Mouse (Mus musculus): ENCODE measurements around the gene Hoxb9. TPM values are rescaled to one million over a fixed set of nuclear protein-coding genes. Genes with fewer than 3 reads are reported as not detected.

Hoxb9 gene
- polyA plus RNA-seq, 2 experiments: 0.01 TPM; not detected in 1

GRCm38 (mm10) chr11:96306908-96307269, 35.6 kb downstream of the Hoxb9 start:
- Histone ChIP-seq H3K4me3 (ENCODE audit: insufficient read depth in 1 of 2, low read depth in 2 of 2, low read length in 2 of 2) (no peak overlapping the region), H3K27ac (no peak overlapping the region), H3K9me3 (ENCODE audit: control insufficient read depth, low read length) (no peaks in the 10 kb centered on the region), H3K27me3 (ENCODE audit: control insufficient read depth, insufficient read depth, low read length) (peaks cover 95% of the 10 kb centered on the region), H3K4me1 (replicated peaks; ENCODE audit: control insufficient read depth in 2 of 2, insufficient read depth in 2 of 2, low read length in 1 of 2) (no peaks in the 10 kb centered on the region), H3K4me2 (ENCODE audit: low read depth) (no peak overlapping the region), H3K36me3 (replicated peaks; ENCODE audit: control insufficient read depth, insufficient read depth, low read depth) (no peaks in the 10 kb centered on the region), H3K9ac (replicated peaks) (no peak overlapping the region)
- ATAC-seq (ENCODE audit: insufficient read depth): no peak
- TF ChIP-seq CTCF (IDR thresholded peaks at IDR 0.05; ENCODE audit: low read depth) (no peak), EP300 (IDR thresholded peaks at IDR 0.05; ENCODE audit: low read depth) (no peak)
- DNase-seq (ENCODE audit: low read depth in 3 of 3, low spot score in 3 of 3): no peak
- WGBS (ENCODE audit: insufficient replicate concordance): 16% methylated on average over 13 of the region's 13 CpGs

GRCm38 (mm10) chr11:96308763-96309162, 37.5 kb downstream of the Hoxb9 start:
- DNase-seq (ENCODE audit: low read depth in 3 of 3, low spot score in 3 of 3): no peak
- H3K4me2 ChIP-seq (ENCODE audit: low read depth): no peak overlapping the region
- no peaks in the 10 kb centered on the region for H3K9me3 ChIP-seq (ENCODE audit: control insufficient read depth, low read length)
- no peak overlapping the region for H3K27ac ChIP-seq
- no peak for TF ChIP-seq EP300 (IDR thresholded peaks at IDR 0.05; ENCODE audit: low read depth)
- TF ChIP-seq CTCF (IDR thresholded peaks at IDR 0.05; ENCODE audit: low read depth): no peak
- H3K4me3 ChIP-seq (ENCODE audit: insufficient read depth in 1 of 2, low read depth in 2 of 2, low read length in 2 of 2): no peak overlapping the region
- H3K9ac ChIP-seq (replicated peaks): no peak overlapping the region
- no peaks in the 10 kb centered on the region for H3K36me3 ChIP-seq (replicated peaks; ENCODE audit: control insufficient read depth, insufficient read depth, low read depth)
- 44% methylated on average over 4 of the region's 4 CpGs for WGBS (ENCODE audit: insufficient replicate concordance)
- H3K27me3 ChIP-seq (ENCODE audit: control insufficient read depth, insufficient read depth, low read length): peaks cover 95% of the 10 kb centered on the region
- H3K4me1 ChIP-seq (replicated peaks; ENCODE audit: control insufficient read depth in 2 of 2, insufficient read depth in 2 of 2, low read length in 1 of 2): no peaks in the 10 kb centered on the region
- no peak for ATAC-seq (ENCODE audit: insufficient read depth)

GRCm38 (mm10) chr11:96309288-96309687, 38.0 kb downstream of the Hoxb9 start:
- TF ChIP-seq CTCF (IDR thresholded peaks at IDR 0.05; ENCODE audit: low read depth): no peak
- TF ChIP-seq EP300 (IDR thresholded peaks at IDR 0.05; ENCODE audit: low read depth): no peak
- H3K4me2 ChIP-seq (ENCODE audit: low read depth): no peak overlapping the region
- no peak overlapping the region for H3K9ac ChIP-seq (replicated peaks)
- DNase-seq (ENCODE audit: low read depth in 3 of 3, low spot score in 3 of 3) (no peak), ATAC-seq (ENCODE audit: insufficient read depth) (no peak)
- H3K27me3 ChIP-seq (ENCODE audit: control insufficient read depth, insufficient read depth, low read length): peaks cover 95% of the 10 kb centered on the region
- 18% methylated on average over 4 of the region's 4 CpGs for WGBS (ENCODE audit: insufficient replicate concordance)
- no peaks in the 10 kb centered on the region for H3K4me1 ChIP-seq (replicated peaks; ENCODE audit: control insufficient read depth in 2 of 2, insufficient read depth in 2 of 2, low read length in 1 of 2)
- no peak overlapping the region for H3K27ac ChIP-seq
- H3K9me3 ChIP-seq (ENCODE audit: control insufficient read depth, low read length): no peaks in the 10 kb centered on the region
- H3K36me3 ChIP-seq (replicated peaks; ENCODE audit: control insufficient read depth, insufficient read depth, low read depth): no peaks in the 10 kb centered on the region
- no peak overlapping the region for H3K4me3 ChIP-seq (ENCODE audit: insufficient read depth in 1 of 2, low read depth in 2 of 2, low read length in 2 of 2)

- H3K4me1 ChIP-seq (replicated peaks; ENCODE audit: control insufficient read depth in 2 of 2, insufficient read depth in 2 of 2, low read length in 1 of 2): no peaks in the 10 kb centered on the region
- no peaks in the 10 kb centered on the region for H3K9me3 ChIP-seq (ENCODE audit: control insufficient read depth, low read length)
- WGBS (ENCODE audit: insufficient replicate concordance): 24% methylated on average over 20 of the region's 20 CpGs
- TF ChIP-seq EP300 (IDR thresholded peaks at IDR 0.05; ENCODE audit: low read depth): no peak
- no peak for TF ChIP-seq CTCF (IDR thresholded peaks at IDR 0.05; ENCODE audit: low read depth)
- peaks cover 95% of the 10 kb centered on the region for H3K27me3 ChIP-seq (ENCODE audit: control insufficient read depth, insufficient read depth, low read length)
- no peak overlapping the region for H3K4me3 ChIP-seq (ENCODE audit: insufficient read depth in 1 of 2, low read depth in 2 of 2, low read length in 2 of 2)
- no peak overlapping the region for H3K27ac ChIP-seq
- ATAC-seq (ENCODE audit: insufficient read depth) (no peak), DNase-seq (ENCODE audit: low read depth in 3 of 3, low spot score in 3 of 3) (no peak)
- no peak overlapping the region; the same call in 1 of the 2 replicates for H3K4me2 ChIP-seq (ENCODE audit: low read depth)
- no peak overlapping the region for H3K9ac ChIP-seq (replicated peaks)
- no peaks in the 10 kb centered on the region for H3K36me3 ChIP-seq (replicated peaks; ENCODE audit: control insufficient read depth, insufficient read depth, low read depth)
Measured at GRCm38 (mm10) chr11:96310183-96310938, 39.1 kb downstream of the Hoxb9 start.

- Histone ChIP-seq H3K4me2 (ENCODE audit: low read depth) (peak overlapping the region; percentile 37), H3K9me3 (ENCODE audit: control insufficient read depth, low read length) (no peaks in the 10 kb centered on the region), H3K4me1 (replicated peaks; ENCODE audit: control insufficient read depth in 2 of 2, insufficient read depth in 2 of 2, low read length in 1 of 2) (no peaks in the 10 kb centered on the region), H3K36me3 (replicated peaks; ENCODE audit: control insufficient read depth, insufficient read depth, low read depth) (no peaks in the 10 kb centered on the region), H3K27ac (no peak overlapping the region), H3K9ac (replicated peaks) (no peak overlapping the region), H3K4me3 (ENCODE audit: insufficient read depth in 1 of 2, low read depth in 2 of 2, low read length in 2 of 2) (peak overlapping the region in 1 of 2 experiments; percentile 26; a peak in 2 of 4 replicates), H3K27me3 (ENCODE audit: control insufficient read depth, insufficient read depth, low read length) (peaks cover 95% of the 10 kb centered on the region)
- DNase-seq (ENCODE audit: low read depth in 3 of 3, low spot score in 3 of 3) (no peak), ATAC-seq (ENCODE audit: insufficient read depth) (no peak)
- no peak for TF ChIP-seq CTCF (IDR thresholded peaks at IDR 0.05; ENCODE audit: low read depth)
- no peak for TF ChIP-seq EP300 (IDR thresholded peaks at IDR 0.05; ENCODE audit: low read depth)
- WGBS (ENCODE audit: insufficient replicate concordance): 10% methylated on average over 6 of the region's 6 CpGs
Measured at GRCm38 (mm10) chr11:96311097-96311496, 39.8 kb downstream of the Hoxb9 start.

Measured in liver, embryonic 14.5 days (tissue).